Mouse (Mus musculus) liver, adult 2 months (tissue): ENCODE results near the gene Asprv1.

ENCODE experiments used
- CTCF ChIP-seq: fragments of 200-500 bp; IDR thresholded peaks from 2 replicates; pipeline ENCODE4 v1.5.1; 2011; ENCODE audit warnings: low read depth, low read length, control low read depth
- POLR2A ChIP-seq: fragments of 200-500 bp; IDR thresholded peaks from 2 replicates; pipeline ENCODE4 v1.6.1; 2011; ENCODE audit warnings: low read length, control low read depth; ENCODE audit not compliant: insufficient read depth; ENCODE audit errors: extremely low read depth

DNA sequence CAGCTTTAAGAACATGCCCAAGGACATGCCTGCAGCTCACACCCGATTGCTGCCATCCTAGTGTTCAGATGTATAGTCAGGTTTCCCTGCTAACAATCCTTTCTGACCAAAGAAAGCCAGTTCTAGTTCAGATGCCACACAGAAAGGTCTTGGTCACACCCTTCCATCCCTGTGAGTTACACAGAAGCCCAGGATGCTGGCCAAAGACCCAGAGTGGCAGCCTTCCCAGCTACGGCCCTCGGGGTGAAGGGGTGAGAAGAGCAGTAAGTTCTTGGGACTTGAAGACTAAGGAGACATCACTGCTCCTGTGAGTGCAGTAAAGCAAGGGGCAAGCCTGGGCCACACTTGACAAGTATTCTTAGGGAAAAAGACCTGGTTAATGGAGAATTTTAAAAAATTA is 44.8 kb upstream of the Asprv1 start:
- TF ChIP-seq CTCF (no peak), POLR2A (no peak)
